Mouse (Mus musculus): ENCODE results near the gene Chst3. TPM values are rescaled to one million over a fixed set of nuclear protein-coding genes. Genes with fewer than 3 reads are reported as not detected.
"Not testable (repeated sequence)": the region's sequence is repeated elsewhere in the genome, so short reads cannot be mapped to it uniquely, and the experiment has no call there.

Gene Chst3
- polyA plus RNA-seq, 1 experiment from 2014 or later, result 0.48 TPM

DNA sequence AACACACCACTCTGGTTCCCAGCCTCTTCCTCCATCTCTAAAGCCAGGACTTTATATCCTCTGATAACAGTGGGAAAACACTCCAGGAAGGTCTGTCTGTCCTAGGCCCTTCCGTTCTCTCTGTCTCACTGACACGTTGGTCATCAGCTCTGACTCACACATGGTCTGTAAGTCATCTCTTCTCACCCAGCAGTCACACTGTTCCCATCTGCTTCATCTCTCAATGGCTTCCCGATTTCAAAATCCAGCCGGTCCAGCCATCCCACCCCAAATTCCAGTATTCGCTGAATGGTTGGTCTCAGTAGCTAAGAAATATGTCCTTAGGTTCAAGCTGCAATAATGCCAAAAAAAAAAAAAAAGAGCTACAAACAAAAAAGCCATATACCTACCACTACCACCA is 24.9 kb upstream of the Chst3 start:
- no peaks in the 10 kb centered on the region for H3K9me3 ChIP-seq (ENCODE audit: control insufficient read depth, low read length)
- WGBS, result 82% methylated on average over 5 of the region's 5 CpGs
- DNase-seq (ENCODE audit: low spot score), result no peak

DNA sequence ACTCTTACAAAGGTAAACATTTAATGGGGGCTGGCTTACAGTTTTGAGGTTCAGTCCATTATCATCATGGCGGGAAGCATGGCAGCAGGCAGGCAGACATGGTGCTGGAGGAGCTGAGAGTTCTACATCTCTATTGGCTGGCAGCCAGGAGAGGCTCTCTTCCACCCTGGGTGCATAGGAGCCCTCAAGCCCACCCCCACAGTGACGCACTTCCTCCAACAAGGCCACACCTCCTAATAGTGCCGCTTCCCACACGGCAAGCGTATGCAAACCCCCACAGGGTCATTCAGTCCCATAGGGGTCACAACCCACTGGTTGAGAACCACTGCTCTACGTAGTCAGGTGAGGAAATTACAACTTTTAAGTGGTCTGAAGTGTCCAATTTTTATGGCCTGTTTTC is 21.4 kb upstream of the Chst3 start:
- 85% methylated on average over 6 of the region's 6 CpGs for WGBS
- Histone ChIP-seq H3K4me1 (replicated peaks; ENCODE audit: control insufficient read depth, insufficient read depth, low read length) (no peaks in the 10 kb centered on the region), H3K4me2 (no peak overlapping the region), H3K4me3 (ENCODE audit: low read depth, low read length) (no peak overlapping the region), H3K27me3 (replicated peaks; ENCODE audit: control insufficient read depth, insufficient read depth, low read length) (no peaks in the 10 kb centered on the region), H3K27ac (ENCODE audit: low read depth, low read length) (no peak overlapping the region), H3K36me3 (ENCODE audit: control insufficient read depth, insufficient read depth, low read length) (no peaks in the 10 kb centered on the region), H3K9ac (ENCODE audit: low read depth, low read length) (no peak overlapping the region), H3K9me3 (ENCODE audit: control insufficient read depth, low read length) (no peaks in the 10 kb centered on the region)
- ATAC-seq (replicated peaks; ENCODE audit: low FRiP score), result no peak
- no peak for DNase-seq (ENCODE audit: low spot score)

More for the DNA sequence above, 24.9 kb upstream of the Chst3 start:
- H3K4me3 ChIP-seq (ENCODE audit: low read depth, low read length), result no peak overlapping the region
- H3K27ac ChIP-seq (ENCODE audit: low read depth, low read length), result no peak overlapping the region
- no peaks in the 10 kb centered on the region for H3K27me3 ChIP-seq (replicated peaks; ENCODE audit: control insufficient read depth, insufficient read depth, low read length)
- H3K4me2 ChIP-seq, result no peak overlapping the region
- no peak overlapping the region for H3K9ac ChIP-seq (ENCODE audit: low read depth, low read length)
- no peaks in the 10 kb centered on the region for H3K36me3 ChIP-seq (ENCODE audit: control insufficient read depth, insufficient read depth, low read length)
- H3K4me1 ChIP-seq (replicated peaks; ENCODE audit: control insufficient read depth, insufficient read depth, low read length), result no peaks in the 10 kb centered on the region
- ATAC-seq (replicated peaks; ENCODE audit: low FRiP score), result no peak

DNA sequence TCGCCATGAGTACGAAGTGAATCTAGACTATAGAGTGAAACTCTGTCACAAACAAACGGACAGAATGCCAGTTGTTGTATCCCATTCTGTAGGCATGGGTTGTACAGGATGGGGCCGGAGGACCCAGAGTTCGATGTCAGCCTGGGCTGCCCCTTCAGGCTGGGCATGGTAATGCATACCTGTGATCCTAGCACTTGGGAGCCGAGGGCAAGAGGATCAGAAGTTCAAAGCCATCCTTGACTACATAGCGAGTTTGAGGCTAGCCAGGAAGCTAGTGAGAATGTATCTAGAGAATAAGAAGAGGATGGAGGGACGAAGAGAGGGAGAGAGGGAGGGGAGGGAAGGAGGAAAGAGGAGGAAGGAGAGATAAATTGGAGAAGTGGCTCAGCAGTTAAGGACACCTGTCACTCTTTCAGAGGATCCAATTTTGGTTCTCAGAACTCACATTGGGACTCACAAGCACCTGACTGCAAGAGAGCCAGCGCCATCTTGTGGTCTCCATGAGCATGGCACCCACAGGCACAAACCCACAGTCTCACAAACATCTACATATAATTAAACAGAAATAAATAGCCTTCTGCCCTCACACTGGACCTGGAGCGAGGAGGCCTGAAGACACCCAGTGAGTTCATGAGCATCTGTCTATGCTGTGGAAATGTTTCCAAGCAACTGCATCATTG is 18.6 kb upstream of the Chst3 start:
- WGBS, result 64% methylated on average over 10 of the region's 10 CpGs
- H3K4me1 ChIP-seq (replicated peaks; ENCODE audit: control insufficient read depth, insufficient read depth, low read length), result no peaks in the 10 kb centered on the region
- H3K36me3 ChIP-seq (ENCODE audit: control insufficient read depth, insufficient read depth, low read length), result no peaks in the 10 kb centered on the region
- no peak overlapping the region for H3K4me3 ChIP-seq (ENCODE audit: low read depth, low read length)
- ATAC-seq (replicated peaks; ENCODE audit: low FRiP score), result no peak
- H3K9me3 ChIP-seq (ENCODE audit: control insufficient read depth, low read length), result no peaks in the 10 kb centered on the region
- H3K27ac ChIP-seq (ENCODE audit: low read depth, low read length), result no peak overlapping the region
- no peaks in the 10 kb centered on the region for H3K27me3 ChIP-seq (replicated peaks; ENCODE audit: control insufficient read depth, insufficient read depth, low read length)
- H3K4me2 ChIP-seq, result no peak overlapping the region
- no peak overlapping the region for H3K9ac ChIP-seq (ENCODE audit: low read depth, low read length)
- DNase-seq (ENCODE audit: low spot score), result no peak

DNA sequence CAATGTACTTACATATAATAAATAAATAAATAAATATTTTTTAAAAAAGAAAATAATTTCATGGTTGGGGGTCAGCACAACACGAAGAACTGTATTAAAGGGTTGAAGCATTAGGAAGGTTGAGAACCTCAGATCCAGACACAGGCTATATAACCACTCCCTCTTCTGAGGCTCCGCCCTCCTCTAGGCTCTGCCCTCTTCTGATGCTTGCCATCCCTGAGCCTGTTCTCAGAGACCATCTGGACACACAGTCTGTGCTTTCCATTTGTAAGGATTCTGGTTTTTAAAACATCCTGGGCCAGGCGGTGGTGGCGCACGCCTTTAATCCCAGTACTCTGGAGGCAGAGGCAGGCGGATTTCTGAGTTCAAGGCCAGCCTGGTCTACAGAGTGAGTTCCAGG is 16.8 kb upstream of the Chst3 start:
- H3K27me3 ChIP-seq (replicated peaks; ENCODE audit: control insufficient read depth, insufficient read depth, low read length); H3K4me3 ChIP-seq (ENCODE audit: low read depth, low read length); H3K27ac ChIP-seq (ENCODE audit: low read depth, low read length); H3K9ac ChIP-seq (ENCODE audit: low read depth, low read length); ATAC-seq (replicated peaks; ENCODE audit: low FRiP score); DNase-seq (ENCODE audit: low spot score); H3K9me3 ChIP-seq (ENCODE audit: control insufficient read depth, low read length); H3K4me1 ChIP-seq (replicated peaks; ENCODE audit: control insufficient read depth, insufficient read depth, low read length); H3K36me3 ChIP-seq (ENCODE audit: control insufficient read depth, insufficient read depth, low read length); H3K4me2 ChIP-seq: not testable (repeated sequence)
- WGBS, result 90% methylated on average over 6 of the region's 6 CpGs

DNA sequence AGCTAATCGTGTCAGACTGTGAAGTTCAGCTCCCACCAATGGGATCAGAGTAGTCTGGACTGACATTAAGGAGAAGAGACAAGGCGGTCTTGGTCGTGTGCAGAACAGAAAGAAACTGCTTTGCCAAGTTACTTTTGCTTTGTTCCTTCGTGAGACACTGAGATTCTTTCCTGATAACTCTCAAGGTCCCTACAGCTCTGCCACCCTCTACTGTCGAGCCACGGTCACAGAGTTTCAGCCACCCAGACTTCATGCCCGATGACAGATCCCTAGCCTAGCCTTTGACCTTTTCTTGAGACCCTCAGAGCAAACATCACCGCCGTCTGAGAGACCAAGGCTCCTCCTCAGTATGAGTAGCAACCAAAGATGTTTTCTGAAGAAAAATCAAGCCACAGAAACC is 14.9 kb upstream of the Chst3 start:
- no peak for ATAC-seq (replicated peaks; ENCODE audit: low FRiP score)
- no peak overlapping the region for H3K4me2 ChIP-seq
- no peaks in the 10 kb centered on the region for H3K9me3 ChIP-seq (ENCODE audit: control insufficient read depth, low read length)
- H3K27ac ChIP-seq (ENCODE audit: low read depth, low read length), result no peak overlapping the region
- H3K9ac ChIP-seq (ENCODE audit: low read depth, low read length), result no peak overlapping the region
- WGBS, result 76% methylated on average over 9 of the region's 9 CpGs
- no peak for DNase-seq (ENCODE audit: low spot score)
- no peaks in the 10 kb centered on the region; the same call in 1 of the 2 replicates for H3K27me3 ChIP-seq (replicated peaks; ENCODE audit: control insufficient read depth, insufficient read depth, low read length)
- no peaks in the 10 kb centered on the region for H3K36me3 ChIP-seq (ENCODE audit: control insufficient read depth, insufficient read depth, low read length)
- H3K4me1 ChIP-seq (replicated peaks; ENCODE audit: control insufficient read depth, insufficient read depth, low read length), result no peaks in the 10 kb centered on the region
- no peak overlapping the region for H3K4me3 ChIP-seq (ENCODE audit: low read depth, low read length)

DNA sequence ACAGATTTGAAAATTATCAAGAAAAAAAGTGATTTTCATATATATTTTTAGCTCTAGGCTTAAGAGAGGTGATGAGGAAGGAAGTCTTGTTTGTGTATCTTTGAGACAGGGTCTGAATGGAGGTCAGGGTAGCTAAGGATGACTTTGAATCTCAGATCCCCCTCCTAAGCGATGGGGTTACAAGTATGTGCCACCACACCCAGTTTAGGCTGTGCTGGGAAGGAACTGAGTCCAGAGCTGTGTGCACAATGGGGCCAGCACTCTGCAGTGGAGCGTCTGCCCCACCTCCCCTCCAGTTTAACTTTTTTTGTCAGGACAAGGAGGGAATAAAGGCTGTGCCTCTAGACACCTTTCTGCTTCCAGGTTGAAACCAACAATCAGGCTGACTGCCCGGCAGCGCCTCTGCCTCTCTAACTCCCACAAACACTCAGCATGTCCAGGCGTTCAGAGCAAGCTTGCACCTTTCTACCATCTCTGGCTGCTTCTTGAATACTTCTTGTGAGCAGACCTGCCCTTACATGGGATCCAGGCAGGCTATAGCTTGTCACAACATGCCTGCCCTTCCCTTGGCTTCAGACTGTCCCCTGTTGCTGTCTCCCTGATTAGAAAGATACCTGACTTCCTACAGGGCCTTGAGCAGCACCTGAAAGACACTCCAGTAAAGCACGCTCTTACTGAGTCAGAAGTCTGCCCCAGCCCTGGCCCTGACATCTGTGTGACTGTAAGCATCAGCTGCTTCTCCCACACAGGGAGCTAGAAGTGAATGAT is 11.4 kb upstream of the Chst3 start:
- ATAC-seq (replicated peaks; ENCODE audit: low FRiP score), result no peak
- H3K9ac ChIP-seq (ENCODE audit: low read depth, low read length), result no peak overlapping the region
- H3K27me3 ChIP-seq (replicated peaks; ENCODE audit: control insufficient read depth, insufficient read depth, low read length), result no peaks in the 10 kb centered on the region; the same call in 1 of the 2 replicates
- no peak overlapping the region for H3K27ac ChIP-seq (ENCODE audit: low read depth, low read length)
- no peaks in the 10 kb centered on the region for H3K9me3 ChIP-seq (ENCODE audit: control insufficient read depth, low read length)
- no peak overlapping the region for H3K4me2 ChIP-seq
- no peaks in the 10 kb centered on the region for H3K36me3 ChIP-seq (ENCODE audit: control insufficient read depth, insufficient read depth, low read length)
- DNase-seq (ENCODE audit: low spot score), result no peak
- H3K4me3 ChIP-seq (ENCODE audit: low read depth, low read length), result no peak overlapping the region
- WGBS, result 66% methylated on average over 6 of the region's 6 CpGs
- no peaks in the 10 kb centered on the region for H3K4me1 ChIP-seq (replicated peaks; ENCODE audit: control insufficient read depth, insufficient read depth, low read length)

DNA sequence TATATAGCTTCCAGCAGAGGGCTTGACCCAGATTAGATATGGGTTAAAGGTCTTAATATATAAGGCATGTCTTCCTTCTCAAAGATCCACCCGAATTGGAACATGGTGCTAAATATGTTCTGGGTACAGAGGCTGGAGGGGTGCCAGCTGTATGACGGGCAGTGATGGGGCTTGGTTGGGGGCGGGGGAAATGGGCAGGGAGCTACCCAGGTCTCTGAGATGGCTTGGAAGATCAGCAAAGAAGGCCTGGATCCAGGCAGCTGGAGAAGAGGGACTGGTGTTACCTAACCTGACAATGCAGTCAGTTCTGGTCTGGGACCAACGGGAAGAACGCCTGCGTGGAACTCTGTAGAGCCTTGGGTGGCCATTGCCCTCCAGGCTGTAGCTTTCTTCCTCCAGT is 10.1 kb upstream of the Chst3 start:
- H3K36me3 ChIP-seq (ENCODE audit: control insufficient read depth, insufficient read depth, low read length), result no peaks in the 10 kb centered on the region
- 84% methylated on average over 6 of the region's 6 CpGs for WGBS
- no peak overlapping the region for H3K4me3 ChIP-seq (ENCODE audit: low read depth, low read length)
- H3K4me2 ChIP-seq, result no peak overlapping the region
- H3K27ac ChIP-seq (ENCODE audit: low read depth, low read length), result no peak overlapping the region
- ATAC-seq (replicated peaks; ENCODE audit: low FRiP score), result no peak
- no peak overlapping the region for H3K9ac ChIP-seq (ENCODE audit: low read depth, low read length)
- H3K27me3 ChIP-seq (replicated peaks; ENCODE audit: control insufficient read depth, insufficient read depth, low read length), result no peaks in the 10 kb centered on the region; the same call in 1 of the 2 replicates
- H3K4me1 ChIP-seq (replicated peaks; ENCODE audit: control insufficient read depth, insufficient read depth, low read length), result no peaks in the 10 kb centered on the region
- no peak for DNase-seq (ENCODE audit: low spot score)
- no peaks in the 10 kb centered on the region for H3K9me3 ChIP-seq (ENCODE audit: control insufficient read depth, low read length)

DNA sequence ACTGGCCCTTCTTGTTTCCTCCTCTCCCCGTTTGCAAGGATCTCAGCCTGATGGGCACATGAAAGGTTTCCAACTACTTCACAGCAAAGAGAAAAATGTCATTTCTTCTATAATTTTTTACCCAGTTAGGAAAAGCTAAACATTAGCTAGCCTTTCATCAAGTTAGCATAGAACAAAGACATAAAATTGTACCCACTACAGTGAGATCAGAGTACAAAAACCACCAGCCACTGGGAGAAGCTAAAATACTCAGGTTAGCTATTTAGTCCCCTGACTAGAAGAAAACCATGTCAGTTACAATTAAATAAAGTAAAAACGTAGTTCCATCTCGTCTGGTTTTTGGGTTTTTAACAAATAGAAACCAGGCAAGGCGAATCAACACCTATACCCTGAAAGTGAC is 8.6 kb upstream of the Chst3 start:
- Histone ChIP-seq H3K4me1 (replicated peaks; ENCODE audit: control insufficient read depth, insufficient read depth, low read length) (no peaks in the 10 kb centered on the region), H3K9me3 (ENCODE audit: control insufficient read depth, low read length) (no peaks in the 10 kb centered on the region), H3K27me3 (replicated peaks; ENCODE audit: control insufficient read depth, insufficient read depth, low read length) (no peaks in the 10 kb centered on the region; the same call in 1 of the 2 replicates), H3K4me3 (ENCODE audit: low read depth, low read length) (no peak overlapping the region), H3K4me2 (no peak overlapping the region), H3K9ac (ENCODE audit: low read depth, low read length) (no peak overlapping the region), H3K36me3 (ENCODE audit: control insufficient read depth, insufficient read depth, low read length) (no peaks in the 10 kb centered on the region), H3K27ac (ENCODE audit: low read depth, low read length) (no peak overlapping the region)
- 67% methylated on average over 4 of the region's 4 CpGs for WGBS
- no peak for ATAC-seq (replicated peaks; ENCODE audit: low FRiP score)
- no peak for DNase-seq (ENCODE audit: low spot score)

DNA sequence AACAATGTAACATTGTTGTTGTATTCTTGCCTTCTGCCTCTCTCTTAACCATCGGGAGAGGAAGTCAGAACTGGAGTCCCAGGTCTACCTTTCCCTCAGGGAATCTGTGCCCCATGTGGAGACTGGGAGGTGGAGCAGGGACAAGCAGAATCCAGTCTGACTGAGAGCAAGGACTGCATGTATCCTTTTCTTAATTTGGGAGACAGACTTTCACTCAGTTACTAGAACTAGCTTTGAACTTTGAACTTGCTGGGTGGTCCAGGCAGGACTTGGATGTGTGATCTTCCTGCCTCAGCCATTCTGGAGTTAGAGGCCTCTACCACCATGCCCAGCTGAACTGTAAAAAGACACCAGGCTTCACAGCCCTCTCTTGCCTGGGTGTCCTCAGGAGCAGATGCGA is 5.5 kb upstream of the Chst3 start:
- no peak overlapping the region for H3K4me2 ChIP-seq
- no peak overlapping the region for H3K4me3 ChIP-seq (ENCODE audit: low read depth, low read length)
- no peaks in the 10 kb centered on the region for H3K4me1 ChIP-seq (replicated peaks; ENCODE audit: control insufficient read depth, insufficient read depth, low read length)
- DNase-seq (ENCODE audit: low spot score), result no peak
- no peaks in the 10 kb centered on the region for H3K9me3 ChIP-seq (ENCODE audit: control insufficient read depth, low read length)
- H3K27me3 ChIP-seq (replicated peaks; ENCODE audit: control insufficient read depth, insufficient read depth, low read length), result peaks cover 12% of the 10 kb centered on the region
- H3K9ac ChIP-seq (ENCODE audit: low read depth, low read length), result no peak overlapping the region
- no peak for ATAC-seq (replicated peaks; ENCODE audit: low FRiP score)
- no peak overlapping the region for H3K27ac ChIP-seq (ENCODE audit: low read depth, low read length)
- no peaks in the 10 kb centered on the region for H3K36me3 ChIP-seq (ENCODE audit: control insufficient read depth, insufficient read depth, low read length)
- 50% methylated on average over 2 of the region's 2 CpGs for WGBS
